Mouse (Mus musculus): ENCODE results near the gene Aqp3.

Aqp3 gene

GRCm38 (mm10) chr4:41063351-41063750 is 34.6 kb downstream of the Aqp3 start:
- no peak for DNase-seq (ENCODE audit: low read depth)

GRCm38 (mm10) chr4:41057361-41057760 is 40.6 kb downstream of the Aqp3 start:
- DNase-seq (ENCODE audit: low read depth): no peak

- no peak for DNase-seq (ENCODE audit: low read depth)
These were observed 41.1 kb downstream of the Aqp3 start for GRCm38 (mm10) chr4:41056742-41057332.

GRCm38 (mm10) chr4:41056253-41056652 is 41.7 kb downstream of the Aqp3 start:
- DNase-seq (ENCODE audit: low read depth): no peak

- DNase-seq (ENCODE audit: low read depth): no peak
These were observed 42.9 kb downstream of the Aqp3 start for GRCm38 (mm10) chr4:41055111-41055510.

- no peak for DNase-seq (ENCODE audit: low read depth)
These were observed 46.2 kb downstream of the Aqp3 start for GRCm38 (mm10) chr4:41051781-41052180.

- peak; percentile 81 for DNase-seq (ENCODE audit: low read depth)
These were observed 47.0 kb downstream of the Aqp3 start for GRCm38 (mm10) chr4:41050726-41051675.

- no peak for DNase-seq (ENCODE audit: low read depth)
These were observed 49.1 kb downstream of the Aqp3 start for GRCm38 (mm10) chr4:41048926-41049325.

- DNase-seq (ENCODE audit: low read depth): no peak
These were observed 50.3 kb downstream of the Aqp3 start, which contains the start of gene Aqp7 for GRCm38 (mm10) chr4:41047524-41048271. TSS of gene Aqp7 (minus strand) at chr4:41048139.

GRCm38 (mm10) chr4:41046254-41046795 is 51.7 kb downstream of the Aqp3 start:
- DNase-seq (ENCODE audit: low read depth): no peak

GRCm38 (mm10) chr4:41045288-41045687 is 52.7 kb downstream of the Aqp3 start:
- no peak for DNase-seq (ENCODE audit: low read depth)

- DNase-seq (ENCODE audit: low read depth): no peak
These were observed 54.0 kb downstream of the Aqp3 start for GRCm38 (mm10) chr4:41043961-41044360.

- DNase-seq (ENCODE audit: low read depth): no peak
These were observed 55.1 kb downstream of the Aqp3 start for GRCm38 (mm10) chr4:41042880-41043279.

All from c-Kit-positive CD71-negative TER-119-negative erythroid progenitor cells, embryonic 14.5 days (primary cell).